Mouse (Mus musculus) urinary bladder, postnatal 25 days (tissue): ENCODE results near the gene Rab10.

Source experiments
- DNase-seq: peaks from one replicate; pipeline ENCODE4 v3.0.0; 2022; ENCODE audit warnings: low spot score

Gene Rab10

DNA sequence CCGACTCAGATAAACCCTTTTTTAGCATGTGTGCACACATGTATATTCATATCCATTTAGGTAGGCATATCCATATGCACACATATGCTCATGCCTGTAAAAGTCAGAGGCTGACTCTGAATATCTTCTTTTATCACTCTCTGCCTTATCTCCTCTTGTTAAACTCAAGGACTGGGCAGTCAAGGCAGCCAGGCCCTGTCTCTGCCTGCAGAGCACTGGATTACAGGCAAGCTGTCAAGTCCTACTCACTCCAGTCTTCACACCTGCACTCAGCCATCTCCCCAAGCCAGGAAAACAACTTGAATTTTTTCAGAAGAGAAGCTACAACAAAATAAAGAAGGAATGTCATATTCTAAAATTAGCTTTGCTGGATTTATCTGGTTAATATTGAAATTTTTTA is 17.9 kb downstream of the Rab10 start:
- DNase-seq, result no peak

DNA sequence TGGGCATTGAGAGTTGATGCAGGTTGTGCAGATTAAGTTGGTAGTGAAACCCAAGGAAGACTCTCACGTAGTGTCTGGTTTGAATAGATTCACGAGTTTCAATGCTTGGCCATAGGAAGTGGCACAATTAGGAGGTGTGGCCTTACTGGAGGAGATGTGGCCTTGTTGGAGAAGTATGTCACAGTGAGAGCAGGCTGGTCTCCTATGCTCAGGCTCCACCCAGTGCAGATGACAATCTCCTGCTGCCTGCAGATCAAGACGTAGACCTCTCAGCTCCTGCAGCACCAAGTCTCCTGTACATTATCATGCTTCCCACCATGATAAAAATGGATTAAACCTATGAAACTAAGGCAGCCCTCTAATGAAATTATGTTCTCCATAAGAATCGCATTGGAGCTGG is 18.7 kb downstream of the Rab10 start:
- DNase-seq, result no peak

DNA sequence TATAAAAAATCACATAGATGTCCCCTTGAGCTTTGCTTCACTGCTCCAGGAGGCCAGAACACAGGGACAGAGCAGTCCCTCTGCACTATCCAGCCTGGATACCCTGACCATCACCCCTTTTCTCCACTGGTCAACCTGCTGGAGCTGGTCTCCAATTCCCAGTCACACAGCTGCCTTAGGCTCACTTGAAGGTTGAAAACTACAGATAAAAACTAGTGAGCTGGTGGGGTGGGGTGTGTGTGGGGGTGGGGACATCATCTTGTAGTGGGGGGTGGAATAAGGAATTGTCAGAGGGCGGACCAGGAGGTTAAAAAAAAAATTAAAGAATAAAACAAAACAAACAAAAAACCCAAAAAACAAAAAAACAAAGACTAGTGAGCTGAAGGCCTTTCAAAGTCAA is 21.3 kb downstream of the Rab10 start:
- DNase-seq, result no peak

DNA sequence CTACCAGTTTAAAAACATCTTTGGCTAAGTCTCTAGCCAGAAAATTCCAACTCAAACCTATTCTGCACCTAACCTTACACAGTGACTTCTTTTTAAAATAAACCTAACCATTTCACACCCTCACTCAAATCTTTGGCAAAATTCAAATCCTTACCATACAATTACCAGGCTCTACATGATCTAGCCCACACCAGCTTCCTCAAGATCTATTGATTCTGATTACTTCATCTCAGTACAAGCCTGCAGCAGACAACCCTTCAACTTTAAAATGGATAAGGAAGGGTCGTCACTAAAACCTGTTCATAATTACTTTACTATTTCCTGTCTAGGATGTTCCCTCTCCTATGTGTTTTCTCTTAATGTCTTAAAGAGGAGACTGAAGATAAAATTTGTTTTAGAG is 23.9 kb downstream of the Rab10 start:
- DNase-seq, result no peak

DNA sequence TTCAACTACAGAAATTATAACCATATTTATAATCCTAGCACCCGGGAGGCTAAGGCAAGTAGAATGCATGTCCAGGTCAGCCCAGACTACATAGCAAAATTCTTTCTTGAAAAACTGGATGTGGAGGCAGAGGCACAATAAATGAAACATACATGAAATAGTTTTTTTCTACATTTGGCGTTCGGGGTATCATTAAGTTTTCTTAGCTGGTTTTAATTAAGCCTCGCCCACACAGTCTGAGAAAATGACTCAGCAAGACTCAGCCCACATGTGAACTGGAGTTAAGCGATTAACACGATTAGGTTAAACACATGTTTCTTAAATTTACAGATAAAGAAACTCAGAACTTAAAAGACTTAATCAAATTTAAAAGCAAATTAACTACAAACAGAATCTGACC is 24.4 kb downstream of the Rab10 start:
- no peak for DNase-seq

DNA sequence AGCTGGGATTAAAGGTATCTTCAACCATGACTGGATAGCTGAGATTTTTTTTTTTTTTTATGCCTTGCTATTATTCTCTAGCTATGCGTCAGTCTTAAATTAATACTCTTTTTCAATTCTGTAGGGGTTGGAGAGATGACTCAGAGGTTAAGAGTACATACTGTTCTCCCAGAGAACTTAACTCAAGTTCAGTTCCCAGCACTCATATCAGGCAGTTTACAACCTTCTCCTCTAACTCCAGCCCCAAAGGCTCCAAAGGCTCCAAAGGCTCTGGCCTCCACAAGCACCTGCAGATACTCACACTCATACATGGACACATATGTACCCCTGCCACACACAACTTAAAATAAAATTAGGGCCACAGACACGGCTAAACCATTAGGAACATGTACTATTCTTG is 25.3 kb downstream of the Rab10 start:
- no peak for DNase-seq

DNA sequence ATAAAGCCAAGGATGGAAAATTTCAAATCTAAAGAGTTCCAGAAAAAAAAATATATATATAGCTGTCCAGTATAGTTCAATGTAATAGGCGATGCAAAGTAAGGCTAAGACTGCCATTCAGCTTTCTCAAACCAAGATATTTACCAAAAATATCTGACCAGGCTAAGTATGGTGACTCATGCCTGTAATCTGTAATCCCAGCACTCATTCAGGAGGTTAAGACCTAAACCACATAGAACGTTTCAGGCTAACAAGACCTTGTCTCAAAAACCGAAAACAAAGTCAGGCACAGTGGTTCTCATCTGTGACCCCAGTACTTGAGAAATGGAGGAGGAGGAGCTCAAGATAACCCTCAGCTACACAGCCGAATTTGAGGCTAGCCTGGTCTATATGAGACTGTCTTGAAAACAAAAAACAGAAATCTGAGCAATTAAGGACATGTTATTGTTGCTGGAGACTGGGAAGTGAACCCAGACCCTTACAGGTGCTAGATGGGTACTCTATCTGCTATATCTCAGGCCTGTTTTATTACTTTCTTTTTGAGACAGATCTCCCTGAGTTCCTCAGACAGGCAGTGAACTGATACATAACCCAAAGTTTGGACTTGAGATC is 25.8 kb downstream of the Rab10 start:
- DNase-seq, result no peak

DNA sequence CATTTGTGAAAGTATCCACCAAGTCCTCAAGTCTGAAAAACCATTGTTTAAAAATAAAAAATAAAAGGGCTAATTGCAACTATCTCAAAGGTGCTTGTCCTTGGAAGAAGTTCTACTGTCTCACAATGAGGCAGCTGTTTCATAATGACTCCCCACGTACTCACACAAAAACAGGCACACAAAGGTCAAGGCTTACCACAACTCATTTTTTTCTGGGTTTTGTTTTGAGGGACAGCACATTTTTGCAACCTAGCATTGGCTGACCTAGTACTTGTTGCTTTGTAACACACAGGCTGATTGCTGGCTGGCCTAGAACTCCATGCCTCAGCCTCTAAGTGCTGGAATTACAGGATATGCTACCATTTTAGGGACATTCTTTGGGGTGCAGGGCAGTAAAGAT is 26.8 kb downstream of the Rab10 start:
- DNase-seq, result no peak

DNA sequence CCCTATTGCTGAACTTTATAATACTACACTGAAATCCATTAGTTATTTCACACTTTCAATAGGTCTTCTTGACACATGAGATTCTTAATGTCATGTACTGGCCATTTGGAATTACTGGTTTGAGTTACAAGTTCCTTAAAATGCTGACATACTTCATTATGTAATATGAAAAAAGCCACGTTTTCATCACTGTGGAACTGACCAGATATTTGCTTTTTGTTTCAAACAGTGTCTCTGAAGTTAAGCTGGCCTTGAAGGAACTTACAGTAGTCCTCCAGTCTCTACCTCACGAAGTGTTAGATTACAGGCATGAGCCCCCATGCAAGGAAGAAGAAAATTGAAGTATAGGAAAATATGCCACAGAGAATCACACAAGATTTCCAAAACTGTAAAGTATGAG is 27.2 kb downstream of the Rab10 start:
- DNase-seq, result no peak

DNA sequence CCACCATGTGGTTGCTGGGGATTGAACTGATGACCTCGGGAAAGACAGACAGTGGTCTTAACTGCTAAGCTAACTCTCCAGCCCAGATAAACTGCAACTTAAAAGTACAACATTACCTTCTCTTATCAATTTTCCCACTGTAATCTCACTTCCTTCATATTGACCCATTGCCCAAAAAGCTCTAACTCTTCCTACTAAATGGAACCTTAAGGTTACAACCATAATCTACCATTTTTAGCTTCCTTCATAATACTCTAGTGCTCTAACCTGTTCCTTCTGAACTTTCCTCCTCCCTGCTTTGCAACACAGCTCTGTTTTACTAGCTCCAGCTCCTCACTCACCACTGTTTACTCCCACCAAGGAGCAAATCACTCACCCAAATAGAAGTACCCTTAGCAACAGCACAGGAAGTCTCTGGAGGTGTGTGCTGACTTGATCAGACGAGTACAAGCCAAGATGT is 30.9 kb downstream of the Rab10 start:
- no peak for DNase-seq

DNA sequence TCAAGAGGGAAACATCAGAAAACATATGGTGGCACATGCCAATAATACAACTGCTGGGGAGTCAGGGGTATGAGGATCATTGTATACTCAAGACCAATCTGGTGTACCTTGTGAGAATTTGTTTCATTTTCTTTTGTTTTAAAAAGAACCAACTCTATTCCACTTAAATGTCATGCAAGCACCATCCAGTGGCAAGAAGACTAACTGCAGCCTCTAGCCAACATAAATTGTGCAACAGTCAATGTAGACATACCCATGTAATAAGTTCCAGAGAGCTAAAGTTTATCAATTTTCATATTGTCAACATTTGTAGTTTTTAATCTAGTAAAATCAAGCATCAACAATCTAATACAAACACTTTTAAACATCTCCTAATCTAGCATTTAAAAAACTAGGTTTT is 39.0 kb downstream of the Rab10 start:
- no peak for DNase-seq

DNA sequence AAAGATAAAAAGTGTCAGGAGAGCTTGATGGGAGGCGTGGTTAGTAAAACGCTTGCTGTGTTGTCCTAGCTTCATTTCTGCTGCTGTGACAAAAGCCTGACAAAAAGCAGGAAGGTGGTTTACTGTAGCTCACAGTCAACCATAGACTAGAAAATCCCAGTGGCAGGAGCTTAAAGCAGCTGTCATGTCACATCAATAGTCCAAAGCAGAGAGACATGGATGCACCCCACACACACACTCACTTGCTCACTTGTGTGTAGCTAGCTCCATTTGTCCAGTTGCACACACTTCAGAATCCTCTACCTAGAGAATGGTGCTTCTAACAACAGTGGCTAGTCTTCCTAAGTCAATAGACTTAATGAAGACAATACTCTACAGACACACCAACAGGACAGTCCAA is 42.4 kb downstream of the Rab10 start:
- DNase-seq, result no peak

DNA sequence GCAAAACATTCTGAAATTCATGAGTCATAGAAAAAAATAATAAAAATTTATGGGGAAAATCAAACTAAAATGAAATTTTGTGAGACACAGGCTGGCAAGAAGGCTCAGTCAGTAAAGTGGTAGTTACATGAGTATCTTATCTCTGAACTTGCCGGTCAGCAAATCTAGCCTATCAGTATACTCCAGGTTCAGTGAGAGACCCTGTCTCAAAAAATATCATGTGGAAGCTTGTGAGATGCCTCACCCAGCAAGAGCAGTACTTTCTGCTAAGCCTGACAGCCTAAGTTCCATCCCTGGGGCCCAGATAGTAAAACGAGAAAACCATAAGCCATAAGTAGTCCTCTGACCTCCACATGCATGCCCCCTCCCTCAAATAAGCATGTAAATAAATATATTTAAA is 44.6 kb downstream of the Rab10 start:
- DNase-seq, result no peak

DNA sequence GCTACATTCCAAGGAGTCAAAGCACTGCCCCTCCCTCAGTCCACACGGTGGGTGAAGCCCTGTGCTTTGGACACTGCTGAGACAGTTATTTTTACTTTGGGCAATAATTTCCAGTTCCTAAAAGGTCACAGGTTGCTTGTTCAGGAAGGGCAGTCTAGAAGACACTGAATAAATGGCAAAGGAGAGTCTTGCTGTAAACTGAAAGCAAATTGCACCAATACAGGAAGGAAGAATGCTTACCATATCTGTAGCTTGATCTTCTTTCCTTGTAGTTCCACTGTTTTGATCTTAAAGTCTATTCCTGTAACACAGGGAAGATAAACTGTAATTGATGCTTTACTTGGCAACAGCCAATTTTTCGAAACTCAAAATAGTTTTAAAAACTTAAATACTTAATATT is 45.3 kb downstream of the Rab10 start:
- DNase-seq, result no peak

DNA sequence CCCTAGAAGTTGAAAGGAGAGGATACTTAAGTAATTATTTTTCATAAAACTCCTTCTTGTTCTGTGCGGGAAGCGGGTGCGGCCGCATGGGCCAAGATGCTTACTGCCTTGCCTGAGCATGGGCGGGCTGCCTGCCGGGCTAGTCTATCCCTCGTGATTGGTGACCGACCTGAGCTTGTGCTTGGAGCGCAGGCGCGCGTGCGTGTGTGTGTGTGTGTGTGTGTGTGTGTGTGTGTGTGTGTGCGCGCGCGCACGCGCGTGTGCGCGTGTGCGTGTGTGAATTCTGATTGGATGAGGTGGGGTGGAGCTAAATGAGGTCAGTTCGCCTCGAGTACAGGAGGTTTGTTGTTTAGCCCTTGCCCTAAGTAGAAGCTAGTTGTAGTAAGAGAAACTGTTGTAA is 48.2 kb downstream of the Rab10 start:
- no peak for DNase-seq

DNA sequence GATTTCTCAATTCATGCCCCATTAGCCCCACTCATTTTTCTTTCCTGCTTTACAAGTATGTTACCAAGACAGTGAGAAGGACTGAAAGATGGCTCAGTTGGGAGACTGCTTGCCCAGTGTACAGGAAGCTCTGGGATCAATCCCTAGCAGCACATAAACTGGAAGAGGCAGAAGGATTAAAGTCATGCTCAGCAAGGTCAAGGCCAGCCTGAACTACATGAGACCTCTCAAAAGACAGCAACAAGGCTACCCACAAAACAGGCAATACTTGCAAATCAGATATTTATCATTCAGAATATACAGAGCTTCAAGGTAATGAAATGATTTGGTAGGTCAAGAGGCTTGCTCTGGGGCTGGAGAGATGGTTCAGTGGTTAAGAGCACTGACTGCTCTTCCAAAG is 53.8 kb downstream of the Rab10 start:
- no peak for DNase-seq

DNA sequence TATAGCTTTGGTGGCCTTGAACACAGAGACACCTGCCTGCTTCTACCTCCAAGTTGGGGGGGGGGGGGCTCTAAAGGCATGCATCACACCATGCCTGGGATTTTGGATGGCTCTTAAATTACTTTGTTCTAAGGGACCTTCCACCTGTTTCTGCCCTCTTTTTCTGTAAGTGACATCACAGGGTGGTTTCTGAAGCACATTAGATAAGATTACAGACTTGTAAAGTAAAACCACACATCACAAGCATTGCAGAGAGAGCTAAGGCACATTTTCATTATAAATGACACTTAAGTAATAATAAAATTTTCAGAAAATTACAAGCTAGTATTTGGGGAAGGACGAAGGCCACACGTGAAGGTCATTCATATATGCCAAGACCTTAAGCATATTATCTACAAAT is 54.3 kb downstream of the Rab10 start:
- DNase-seq, result no peak

DNA sequence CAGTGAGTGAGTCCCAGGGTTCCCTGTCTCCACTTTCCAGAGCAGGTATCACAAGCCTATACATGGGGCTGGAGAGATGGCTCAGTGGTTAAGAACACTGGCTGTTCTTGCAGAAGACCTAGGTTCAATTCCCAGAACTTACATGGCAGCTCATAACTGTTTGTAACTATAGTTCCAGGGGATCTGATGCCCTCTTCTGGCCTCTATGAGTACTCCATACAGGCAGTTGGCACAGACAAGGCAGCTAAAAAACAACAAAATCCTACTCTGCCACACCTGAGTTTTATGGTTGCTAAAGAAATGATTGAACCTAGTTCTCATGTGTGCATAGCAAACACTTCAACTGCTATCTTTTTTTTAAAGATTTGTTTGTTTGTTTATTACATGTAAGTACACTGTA is 56.2 kb downstream of the Rab10 start:
- DNase-seq, result no peak

DNA sequence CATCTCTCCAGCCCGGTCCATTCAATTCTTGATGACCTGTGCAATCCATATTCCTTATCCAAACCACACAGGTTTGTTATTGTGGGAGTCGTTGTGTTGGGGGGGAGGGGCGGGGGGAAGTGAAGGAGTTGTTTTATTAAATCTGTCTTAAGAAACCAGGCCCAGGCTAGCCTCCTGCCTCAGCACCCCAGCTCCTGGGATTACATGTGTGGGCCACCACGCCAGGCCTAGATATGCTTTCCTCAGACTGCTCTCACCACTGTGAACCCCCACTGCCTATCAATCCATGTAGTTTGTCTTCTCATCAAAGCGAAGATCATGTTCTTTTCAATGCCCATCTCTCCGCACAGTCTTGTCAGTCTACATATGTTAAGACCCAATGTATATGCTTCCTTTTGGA is 63.7 kb downstream of the Rab10 start:
- DNase-seq, result no peak

DNA sequence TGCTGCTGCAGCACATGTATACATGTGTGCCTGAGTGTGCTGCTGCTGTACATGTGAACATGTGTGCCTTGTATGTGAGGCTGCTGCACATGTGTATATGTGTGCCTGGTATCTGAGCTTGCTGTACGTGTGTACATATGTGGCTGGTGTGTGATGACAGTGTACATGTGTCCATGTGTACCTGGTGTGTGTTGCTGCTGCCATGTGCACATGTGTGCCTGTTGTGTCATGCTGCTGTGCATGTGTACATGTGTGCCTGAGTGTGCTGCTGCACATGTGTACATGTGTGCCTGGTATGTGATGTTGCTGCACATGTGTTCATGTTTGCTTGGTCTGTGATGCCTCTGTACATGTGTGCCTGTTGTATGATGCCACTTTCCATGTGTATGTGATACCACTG is 70.2 kb downstream of the Rab10 start:
- no peak for DNase-seq

DNA sequence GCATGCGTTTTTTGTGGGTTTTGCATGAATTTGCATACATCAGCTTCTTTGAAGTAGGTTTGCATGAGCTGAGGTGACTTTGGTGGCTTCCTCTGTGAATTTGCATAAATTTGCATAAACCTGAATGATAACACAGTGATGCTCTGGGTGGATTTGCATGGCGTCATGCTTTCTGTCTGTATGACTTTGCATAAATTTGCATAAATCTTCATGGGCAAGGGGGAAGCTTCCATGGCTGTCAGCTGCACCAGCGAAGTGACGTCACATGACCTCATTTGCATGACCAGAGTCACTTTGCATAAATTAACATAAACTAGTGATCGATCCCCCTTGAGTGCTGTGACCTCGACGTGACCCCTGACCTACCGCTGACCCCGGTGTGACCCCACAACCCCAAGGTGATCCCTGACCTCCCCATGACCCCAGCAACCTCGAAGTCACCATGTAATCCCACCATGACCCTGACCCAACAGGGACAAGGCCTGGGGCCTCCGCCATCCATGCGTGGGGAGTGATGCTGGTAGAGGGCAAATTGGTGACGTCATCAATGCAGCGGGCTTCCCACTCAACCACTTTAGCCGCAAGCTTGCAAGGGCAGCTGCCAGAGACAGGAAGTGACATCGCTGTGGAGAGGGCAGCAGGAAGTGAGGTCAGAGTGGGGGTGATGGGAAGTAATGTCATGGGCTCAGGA is 71.3 kb downstream of the Rab10 start:
- no peak for DNase-seq

DNA sequence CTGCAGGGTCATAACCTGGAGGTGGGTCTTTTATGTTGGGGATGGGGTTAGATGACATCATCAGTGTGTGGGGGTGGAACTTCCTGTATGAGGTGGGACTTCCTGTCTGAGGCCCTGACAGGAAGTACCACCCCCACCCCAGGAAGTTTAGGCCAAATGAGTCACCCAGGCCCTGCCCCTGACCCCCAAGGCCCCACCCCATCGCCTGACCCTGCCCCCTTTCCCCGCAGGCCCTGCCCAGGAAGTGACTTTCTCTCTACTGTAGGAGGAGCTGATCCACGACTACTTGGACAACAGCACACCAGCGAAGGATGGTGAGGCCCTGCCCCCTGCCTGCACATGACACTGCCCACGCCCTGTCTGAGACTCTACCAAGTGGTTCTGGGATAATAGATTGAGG is 72.0 kb downstream of the Rab10 start:
- DNase-seq, result no peak

DNA sequence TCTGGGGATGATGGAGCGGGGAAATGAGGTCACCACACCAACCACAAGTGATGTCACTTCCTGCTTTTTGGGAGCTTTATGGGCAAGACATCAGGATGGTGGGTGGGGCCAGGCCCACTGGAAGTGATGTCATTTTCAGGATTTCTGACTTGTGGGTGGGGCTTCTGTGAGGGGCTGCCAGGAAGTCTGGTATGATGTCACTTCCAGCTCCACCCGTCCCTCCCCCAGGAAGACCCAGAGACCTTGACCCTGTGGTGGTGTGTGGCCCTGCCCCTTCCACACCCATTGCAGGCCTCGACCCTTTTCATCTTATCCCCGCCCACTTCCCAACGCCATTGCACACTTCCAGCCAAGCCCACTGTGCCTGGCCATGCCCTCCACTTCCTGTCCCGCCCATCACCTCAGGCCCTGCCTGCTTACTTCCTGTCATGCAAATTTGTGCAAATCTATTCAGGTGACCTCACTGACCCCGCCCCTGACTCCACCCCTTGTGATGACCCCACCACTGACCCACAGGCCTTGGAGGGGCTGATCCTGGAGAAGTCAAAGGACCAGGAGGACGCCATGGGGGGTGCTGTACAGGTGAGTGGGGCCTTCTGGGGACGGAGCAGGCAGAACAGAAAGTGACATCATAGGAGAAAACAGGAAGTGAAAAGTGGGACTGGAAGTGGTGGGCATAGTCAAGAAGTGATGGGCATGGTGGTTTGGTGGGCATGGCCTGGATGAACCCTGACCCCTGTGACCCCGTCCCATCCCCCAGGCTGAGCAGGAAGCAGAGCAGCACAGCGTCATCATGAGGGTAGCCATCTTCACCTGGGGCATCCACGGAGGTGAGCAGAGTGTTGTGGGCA is 72.7 kb downstream of the Rab10 start:
- DNase-seq, result no peak
